Mouse (Mus musculus): ENCODE results near the gene Myh7b. TPM values are rescaled to one million over a fixed set of nuclear protein-coding genes. Genes with fewer than 3 reads are reported as not detected.

Gene Myh7b
- total and polyA plus RNA-seq, 3 experiments, result 0.51 TPM; not detected in 2

- Histone ChIP-seq H3K4me3 (replicated peaks in 1 of 3; ENCODE audit: low read depth in 2 of 3, low read length in 2 of 3, poor library complexity in 1 of 3) (no peak overlapping the region), H3K27me3 (replicated peaks) (no peaks in the 10 kb centered on the region), H3K9me3 (replicated peaks; ENCODE audit: low read length) (no peaks in the 10 kb centered on the region), H3K36me3 (replicated peaks in 1 of 2; ENCODE audit: control insufficient read depth in 1 of 2, insufficient read depth in 1 of 2, low read length in 1 of 2) (peaks cover 0 to 25% of the 10 kb centered on the region in 2 experiments), H3K9ac (ENCODE audit: insufficient read depth, low read depth) (no peak overlapping the region), H3K27ac (ENCODE audit: insufficient read depth, low read depth) (no peak overlapping the region), H3K4me2 (ENCODE audit: insufficient read depth, low read depth, poor library complexity, severe bottlenecking) (no peak overlapping the region), H3K79me2 (replicated peaks; ENCODE audit: control insufficient read depth, extremely low read depth, insufficient read depth, poor library complexity, severe bottlenecking) (peaks cover 19% of the 10 kb centered on the region), H3K4me1 (ENCODE audit: control insufficient read depth in 1 of 2, insufficient read depth in 2 of 2) (peaks cover 7 to 56% of the 10 kb centered on the region in 2 experiments)
- no peak for DNase-seq (ENCODE audit: extremely low read depth)
- TF ChIP-seq MXI1 (IDR thresholded peaks at IDR 0.05; ENCODE audit: low read depth, low read length) (no peak), RAD21 (IDR thresholded peaks at IDR 0.05; ENCODE audit: low read depth, low read length) (no peak), TCF12 (IDR thresholded peaks at IDR 0.05; ENCODE audit: low read depth, low read length) (no peak), NRF1 (IDR thresholded peaks at IDR 0.05; ENCODE audit: low read depth, low read length) (no peak), CTCF (conservative IDR thresholded peaks at IDR 0.05 in 1 of 2, IDR thresholded peaks at IDR 0.05 in 1 of 2; ENCODE audit: low read depth in 2 of 2, low read length in 2 of 2) (no peak), ZNF384 (IDR thresholded peaks at IDR 0.05; ENCODE audit: low read depth, low read length) (no peak), ZC3H11A (IDR thresholded peaks at IDR 0.05; ENCODE audit: low read depth, low read length) (no peak), USF1 (IDR thresholded peaks at IDR 0.05; ENCODE audit: low read depth, low read length) (no peak), PAX5 (IDR thresholded peaks at IDR 0.05; ENCODE audit: low read length) (no peak), ZMIZ1 (IDR thresholded peaks at IDR 0.05; ENCODE audit: low read depth, low read length) (no peak), E2F4 (IDR thresholded peaks at IDR 0.05; ENCODE audit: insufficient replicate concordance, low read depth, low read length) (no peak), ELF1 (IDR thresholded peaks at IDR 0.05; ENCODE audit: low read depth, low read length) (no peak), CHD2 (IDR thresholded peaks at IDR 0.05; ENCODE audit: low read length) (no peak), USF2 (conservative IDR thresholded peaks at IDR 0.05; ENCODE audit: low read depth, low read length) (no peak), NELFE (IDR thresholded peaks at IDR 0.05; ENCODE audit: low read depth, low read length) (no peak)
- in situ Hi-C loops (cut with MboI; ENCODE audit: low pct_ligation_motif_present, low pct_unique_long_range_greater_than_20kb, low sequenced_read_pairs) (loop anchor here (25.0 kb wide), 1 partner anchor 254 kb away; the partner anchor contains the start of genes Gdf5, Gm15557 and Uqcc1), dilution Hi-C loops (cut with MboI; ENCODE audit: extremely low pct_ligation_motif_present, extremely low pct_unique_long_range_greater_than_20kb, low sequenced_read_pairs) (no loop called here)
Observed at GRCm38 (mm10) chr2:155683137-155683536, 72.1 kb downstream of the Myh7b start.

GRCm38 (mm10) chr2:155683821-155684220 lies 72.8 kb downstream of the Myh7b start:
- DNase-seq (ENCODE audit: extremely low read depth), result no peak
- H3K79me2 ChIP-seq (replicated peaks; ENCODE audit: control insufficient read depth, extremely low read depth, insufficient read depth, poor library complexity, severe bottlenecking), result peaks cover 17% of the 10 kb centered on the region; the same call in 1 of the 2 replicates
- H3K9ac ChIP-seq (ENCODE audit: insufficient read depth, low read depth), result no peak overlapping the region
- H3K27ac ChIP-seq (ENCODE audit: insufficient read depth, low read depth), result no peak overlapping the region
- H3K4me2 ChIP-seq (ENCODE audit: insufficient read depth, low read depth, poor library complexity, severe bottlenecking), result no peak overlapping the region
- no peaks in the 10 kb centered on the region for H3K9me3 ChIP-seq (replicated peaks; ENCODE audit: low read length)
- no peak for TF ChIP-seq BHLHE40 (IDR thresholded peaks at IDR 0.05; ENCODE audit: low read depth, low read length)
- no peak for TF ChIP-seq CHD1 (IDR thresholded peaks at IDR 0.05; ENCODE audit: low read depth, low read length)
- no peak for TF ChIP-seq EP300 (IDR thresholded peaks at IDR 0.05; ENCODE audit: low read length)
- no peak for TF ChIP-seq ELF1 (IDR thresholded peaks at IDR 0.05; ENCODE audit: low read depth, low read length)
- no peak for TF ChIP-seq KAT2A (IDR thresholded peaks at IDR 0.05; ENCODE audit: insufficient replicate concordance, low read length)
- no peak for TF ChIP-seq MAZ (IDR thresholded peaks at IDR 0.05; ENCODE audit: low read depth, low read length)
- TF ChIP-seq MAX (IDR thresholded peaks at IDR 0.05; ENCODE audit: low read length), result no peak
- no peak for TF ChIP-seq MAFK (IDR thresholded peaks at IDR 0.05; ENCODE audit: insufficient replicate concordance, low read length)
- no peak for TF ChIP-seq IRF4 (IDR thresholded peaks at IDR 0.05; ENCODE audit: low read depth, low read length)
- TF ChIP-seq JUND (conservative IDR thresholded peaks at IDR 0.05; ENCODE audit: low read depth, low read length), result no peak
- TF ChIP-seq NELFE (IDR thresholded peaks at IDR 0.05; ENCODE audit: low read depth, low read length), result no peak
- TF ChIP-seq SMC3 (IDR thresholded peaks at IDR 0.05; ENCODE audit: low read depth, low read length), result no peak
- TF ChIP-seq ZKSCAN1 (IDR thresholded peaks at IDR 0.05; ENCODE audit: borderline replicate concordance, low read depth, low read length), result no peak
- no peak for TF ChIP-seq TBP (conservative IDR thresholded peaks at IDR 0.05; ENCODE audit: low read depth, low read length)
- no peak for TF ChIP-seq HCFC1 (IDR thresholded peaks at IDR 0.05; ENCODE audit: low read depth, low read length)
- TF ChIP-seq ZC3H11A (IDR thresholded peaks at IDR 0.05; ENCODE audit: low read depth, low read length), result no peak
- no peak for TF ChIP-seq ZMIZ1 (IDR thresholded peaks at IDR 0.05; ENCODE audit: low read depth, low read length)
- TF ChIP-seq UBTF (IDR thresholded peaks at IDR 0.05; ENCODE audit: low read depth, low read length), result no peak
- no peaks in the 10 kb centered on the region for H3K27me3 ChIP-seq (replicated peaks)
- H3K4me1 ChIP-seq (ENCODE audit: control insufficient read depth in 1 of 2, insufficient read depth in 2 of 2), result peaks cover 7 to 56% of the 10 kb centered on the region in 2 experiments
- peaks cover 0 to 25% of the 10 kb centered on the region in 2 experiments for H3K36me3 ChIP-seq (replicated peaks in 1 of 2; ENCODE audit: control insufficient read depth in 1 of 2, insufficient read depth in 1 of 2, low read length in 1 of 2)
- dilution Hi-C loops (cut with MboI; ENCODE audit: extremely low pct_ligation_motif_present, extremely low pct_unique_long_range_greater_than_20kb, low sequenced_read_pairs), result no loop called here
- in situ Hi-C loops (cut with MboI; ENCODE audit: low pct_ligation_motif_present, low pct_unique_long_range_greater_than_20kb, low sequenced_read_pairs), result loop anchor here (25.0 kb wide), 1 partner anchor 253 kb away; the partner anchor contains the start of genes Gdf5, Gm15557 and Uqcc1
- no peak overlapping the region for H3K4me3 ChIP-seq (replicated peaks in 1 of 3; ENCODE audit: low read depth in 2 of 3, low read length in 2 of 3, poor library complexity in 1 of 3)

Measured in CH12.LX (cell line).